Comparison of ENCODE assay signal across 9 mouse cellular contexts in genomic region chr6:25690284-25690605, GRCm38 (mm10). TPM values are rescaled to one million over a fixed set of nuclear protein-coding genes. Genes with fewer than 3 reads are reported as not detected.
DNase-seq lines count a peak whose midpoint lies in the region; ATAC-seq and TF ChIP-seq lines count a peak whose summit lies in the region.
"Had no signal": no experiment of that assay in that cellular context is flagged by ENCODE, and none has a peak within 500 bp of the region (broad histone marks: within the 10 kb centered on the region; RNA-seq: fewer than 3 reads in every experiment).

No protein-coding gene starts in this region.

- DNase-seq in gastrocnemius, postnatal 10 days: peak; percentile 12
- no peak for DNase-seq in gastrocnemius, postnatal 14 days
- DNase-seq in R1 (ENCODE audit: low read depth, low spot score): peak; percentile 49
- DNase-seq in natural killer cell, adult 2 months (ENCODE audit: low spot score in 2 of 2): no peak

- peaks cover 3% of the 10 kb centered on the region; the same call in 1 of the 2 replicates for H3K4me1 ChIP-seq in embryonic fibroblast, embryonic 13.5 days (ENCODE audit: control insufficient read depth, insufficient read depth, low read length)
- no peaks in the 10 kb centered on the region for H3K4me1 ChIP-seq in intestine, postnatal 0 days (replicated peaks; ENCODE audit: control insufficient read depth, insufficient read depth, low read length)
- H3K4me1 ChIP-seq in liver, embryonic 16.5 days (ENCODE audit: control insufficient read depth, low read depth, low read length): no peaks in the 10 kb centered on the region
- H3K4me1 ChIP-seq in stomach, embryonic 14.5 days (ENCODE audit: control insufficient read depth, insufficient read depth, low read length): peaks cover 4% of the 10 kb centered on the region; the same call in 1 of the 2 replicates

- H3K27me3 ChIP-seq in intestine, postnatal 0 days (replicated peaks; ENCODE audit: control insufficient read depth, insufficient read depth, low read length): peaks cover 24% of the 10 kb centered on the region
- H3K27me3 ChIP-seq in liver, embryonic 16.5 days (ENCODE audit: control insufficient read depth, insufficient read depth, low read depth, low read length): peaks cover 22% of the 10 kb centered on the region
- H3K27me3 ChIP-seq in stomach, embryonic 14.5 days (ENCODE audit: control insufficient read depth, insufficient read depth, low read length): no peaks in the 10 kb centered on the region

- no peak overlapping the region for H3K9ac ChIP-seq in intestine, postnatal 0 days (ENCODE audit: low read depth, low read length)
- H3K9ac ChIP-seq in liver, embryonic 16.5 days (ENCODE audit: low read depth, low read length): no peak overlapping the region
- 0 out of 2 replicates have a peak overlapping the region, but pooled peaks have one; percentile 21 for H3K9ac ChIP-seq in stomach, embryonic 14.5 days (replicated peaks; ENCODE audit: low read depth, low read length)

- WGBS in intestine, postnatal 0 days: 2% methylated on average over 5 of the region's 5 CpGs
- 3% methylated on average over 5 of the region's 5 CpGs for WGBS in liver, embryonic 16.5 days (ENCODE audit: insufficient replicate concordance)
- WGBS in stomach, embryonic 14.5 days: 2% methylated on average over 5 of the region's 5 CpGs

- H3K4me3 ChIP-seq in embryonic fibroblast, embryonic 13.5 days (ENCODE audit: insufficient read depth, low read length): peak overlapping the region; percentile 53
- H3K4me3 ChIP-seq in intestine, postnatal 0 days (ENCODE audit: low read depth, low read length): peak overlapping the region; percentile 48
- H3K4me3 ChIP-seq in liver, embryonic 16.5 days (ENCODE audit: low read depth, low read length): peak overlapping the region; percentile 49
- H3K4me3 ChIP-seq in stomach, embryonic 14.5 days (ENCODE audit: low read depth, low read length): peak overlapping the region; percentile 52

- H3K4me2 ChIP-seq in intestine, postnatal 0 days (replicated peaks; ENCODE audit: low read depth): peak overlapping the region; percentile 86
- H3K4me2 ChIP-seq in liver, embryonic 16.5 days (ENCODE audit: low read depth, low read length): peak overlapping the region; percentile 65
- peak overlapping the region; percentile 94 for H3K4me2 ChIP-seq in stomach, embryonic 14.5 days (replicated peaks; ENCODE audit: low read depth, low read length)

- no peak for ATAC-seq in intestine, postnatal 0 days
- no peak for ATAC-seq in liver, embryonic 16.5 days (ENCODE audit: low read depth)
- peak; percentile 43; the same call in 1 of the 2 replicates for ATAC-seq in stomach, embryonic 14.5 days (ENCODE audit: insufficient number of reproducible peaks, insufficient read depth, low FRiP score, low read depth)

- no peaks in the 10 kb centered on the region for H3K9me3 ChIP-seq in intestine, postnatal 0 days (ENCODE audit: control insufficient read depth)
- no peaks in the 10 kb centered on the region for H3K9me3 ChIP-seq in liver, embryonic 16.5 days (replicated peaks; ENCODE audit: control insufficient read depth, low read length)
- no peaks in the 10 kb centered on the region for H3K9me3 ChIP-seq in stomach, embryonic 14.5 days (ENCODE audit: control insufficient read depth, low read depth, low read length)

- intact Hi-C loops in gastrocnemius, postnatal 14 days (cut with DNase I; ENCODE audit: low total_unique reads): no loop called here

- H3K36me3 ChIP-seq in intestine, postnatal 0 days (ENCODE audit: control insufficient read depth, insufficient read depth): no peaks in the 10 kb centered on the region
- H3K36me3 ChIP-seq in liver, embryonic 16.5 days (ENCODE audit: control insufficient read depth, insufficient read depth): no peaks in the 10 kb centered on the region
- H3K36me3 ChIP-seq in stomach, embryonic 14.5 days (ENCODE audit: control insufficient read depth, insufficient read depth, low read length): no peaks in the 10 kb centered on the region

- no peak overlapping the region for H3K27ac ChIP-seq in embryonic fibroblast, embryonic 13.5 days (ENCODE audit: insufficient read depth, low read length)
- no peak overlapping the region for H3K27ac ChIP-seq in intestine, postnatal 0 days (ENCODE audit: low read depth, low read length)
- H3K27ac ChIP-seq in liver, embryonic 16.5 days (ENCODE audit: low read length): no peak overlapping the region
- peak overlapping the region; percentile 48; the same call in 1 of the 2 replicates for H3K27ac ChIP-seq in stomach, embryonic 14.5 days (ENCODE audit: low read length)

- TF ChIP-seq CTCF in embryonic fibroblast, embryonic 13.5 days (IDR thresholded peaks at IDR 0.05; ENCODE audit: borderline replicate concordance, insufficient read depth, low read length): no peak
- no peak for TF ChIP-seq CTCF in intestine, postnatal 0 days (IDR thresholded peaks at IDR 0.05; ENCODE audit: low read depth)

- no peak for TF ChIP-seq POLR2A in embryonic fibroblast, embryonic 13.5 days (IDR thresholded peaks at IDR 0.05; ENCODE audit: low read depth, low read length)

RNA-seq across cellular contexts. Expression of gene Gpr37, which starts 0.3 kb away (rescaled TPM):
- total RNA-seq in gastrocnemius, postnatal 10 days (2021): under 1 TPM; 0.28 to 0.41 TPM
- total RNA-seq in gastrocnemius, postnatal 14 days (2021): under 1 TPM; 0.08 to 0.13 TPM
- polyA plus RNA-seq in embryonic fibroblast, embryonic 13.5 days (2011; ENCODE audit: insufficient read length, low read depth, missing spikeins): not detected in 2 replicates
- 0.24 and 0.38 TPM in 2 replicates for polyA plus RNA-seq in intestine, postnatal 0 days (2015; fragmentation: Nextera tagmentation; extraction: Ambion mirVana)
- 0.09 and 0.17 TPM in 2 replicates for polyA plus RNA-seq in liver, embryonic 16.5 days (2015; fragmentation: Nextera tagmentation; extraction: Ambion mirVana)
- polyA plus RNA-seq in stomach, embryonic 14.5 days (2014; fragmentation: Nextera tagmentation; extraction: Ambion mirVana): 2.4 and 2.6 TPM in 2 replicates
- total RNA-seq: heart, postnatal 36 days had no signal

Comparison
In these comparisons a context has a peak if more than half of its experiments do, and no peak if none do; other contexts are left out.
1. DNase-seq: peak in gastrocnemius, postnatal 10 days (single experiment) and R1 (single experiment); none in gastrocnemius, postnatal 14 days (single experiment) and natural killer cell, adult 2 months (0 of 2).
2. Peak in every context shown above with its lines, with median percentiles within 50 percentile points of each other: H3K4me3 ChIP-seq and H3K4me2 ChIP-seq.